Mouse (Mus musculus) kidney, adult 2 months (tissue): ENCODE data around the gene Hdac11. TPM values are rescaled to one million over a fixed set of nuclear protein-coding genes. Genes with fewer than 3 reads are reported as not detected.

Experiments used
- DNase-seq: peaks from one replicate; pipeline ENCODE4 v3.0.0; 2021
- H3K27ac ChIP-seq: fragments of 200-500 bp; 2 replicates; pipeline ENCODE4 v1.5.1; 2012; ENCODE audit warnings: low read depth, low read length, control low read depth, inconsistent platforms; ENCODE audit not compliant: insufficient read depth
- H3K27me3 ChIP-seq: fragments of 200-500 bp; replicated peaks from 2 replicates; pipeline ENCODE4 v1.6.1; 2012; ENCODE audit warnings: mild to moderate bottlenecking, moderate library complexity, low read length, inconsistent platforms; ENCODE audit not compliant: control insufficient read depth, insufficient read depth
- H3K36me3 ChIP-seq: fragments of 200-500 bp; 2 replicates; pipeline ENCODE4 v1.6.1; 2012; ENCODE audit warnings: mild to moderate bottlenecking, moderate library complexity, low read length, inconsistent platforms; ENCODE audit not compliant: control insufficient read depth, insufficient read depth
- H3K4me1 ChIP-seq: fragments of 200-500 bp; 2 replicates; pipeline ENCODE4 v1.6.1; 2011; ENCODE audit warnings: low read length; ENCODE audit not compliant: control insufficient read depth, insufficient read depth
- H3K4me3 ChIP-seq: fragments of 200-500 bp; 2 replicates; pipeline ENCODE4 v1.5.1; 2011; ENCODE audit warnings: mild to moderate bottlenecking, low read depth, low read length, control low read depth; ENCODE audit not compliant: insufficient read depth
- CTCF ChIP-seq: fragments of 200-500 bp; conservative IDR thresholded peaks from 2 replicates; pipeline ENCODE4 v1.5.1; 2011; ENCODE audit warnings: low read depth, mild to moderate bottlenecking, control low read depth, low read length, moderate library complexity, mixed read lengths; ENCODE audit not compliant: insufficient read depth, insufficient read length
- POLR2A ChIP-seq: fragments of 200-500 bp; IDR thresholded peaks from one replicate; pipeline ENCODE4 v1.6.1; 2011; ENCODE audit warnings: low read depth, low read length, control low read depth
- WGBS: fragments of 180-500 bp; shearing (Covaris S2); methylation state at CpG from one replicate; pipeline ENCODE4 v1.1.7; 2018; 5-methylcytosine and 5-hydroxymethylcytosine counted together
- polyA plus RNA-seq: library from polyadenylated mRNA; depleted of rRNA; stranded (reverse); fragments of >200 nt; gene quantifications from 2 replicates; pipeline ENCODE4 v1.2.3, GENCODE M21; 2012

Hdac11 gene
- polyA plus RNA-seq, 1 experiment: 43.5 TPM

DNA sequence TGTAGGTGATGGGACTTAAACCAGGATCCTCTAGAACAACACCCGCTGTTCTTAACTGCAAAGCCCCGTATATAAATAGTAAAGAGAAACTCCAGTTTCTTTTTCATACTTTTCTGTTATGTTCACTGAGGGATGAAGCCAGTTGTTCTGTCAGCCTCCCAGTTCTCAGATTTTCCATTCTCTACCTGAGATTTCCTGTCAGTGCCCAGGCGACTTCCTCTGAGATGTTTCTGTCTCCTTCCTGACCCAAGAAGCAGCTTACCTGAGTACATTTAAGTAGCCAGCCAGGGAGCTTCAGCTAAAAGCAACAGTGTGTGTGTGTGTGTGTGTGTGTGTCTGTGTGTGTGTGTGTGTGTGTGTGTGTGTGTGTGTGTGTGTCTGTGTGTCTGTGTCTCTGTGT is 33.0 kb upstream of the Hdac11 start:
- H3K27me3 ChIP-seq: no peaks in the 10 kb centered on the region
- 86% methylated on average over 3 of the region's 3 CpGs for WGBS
- no peak overlapping the region for H3K4me3 ChIP-seq
- H3K4me1 ChIP-seq: peaks cover 7% of the 10 kb centered on the region; the same call in 1 of the 2 replicates
- TF ChIP-seq CTCF (no peak), POLR2A (no peak)
- no peak for DNase-seq
- H3K36me3 ChIP-seq: no peaks in the 10 kb centered on the region
- no peak overlapping the region for H3K27ac ChIP-seq

DNA sequence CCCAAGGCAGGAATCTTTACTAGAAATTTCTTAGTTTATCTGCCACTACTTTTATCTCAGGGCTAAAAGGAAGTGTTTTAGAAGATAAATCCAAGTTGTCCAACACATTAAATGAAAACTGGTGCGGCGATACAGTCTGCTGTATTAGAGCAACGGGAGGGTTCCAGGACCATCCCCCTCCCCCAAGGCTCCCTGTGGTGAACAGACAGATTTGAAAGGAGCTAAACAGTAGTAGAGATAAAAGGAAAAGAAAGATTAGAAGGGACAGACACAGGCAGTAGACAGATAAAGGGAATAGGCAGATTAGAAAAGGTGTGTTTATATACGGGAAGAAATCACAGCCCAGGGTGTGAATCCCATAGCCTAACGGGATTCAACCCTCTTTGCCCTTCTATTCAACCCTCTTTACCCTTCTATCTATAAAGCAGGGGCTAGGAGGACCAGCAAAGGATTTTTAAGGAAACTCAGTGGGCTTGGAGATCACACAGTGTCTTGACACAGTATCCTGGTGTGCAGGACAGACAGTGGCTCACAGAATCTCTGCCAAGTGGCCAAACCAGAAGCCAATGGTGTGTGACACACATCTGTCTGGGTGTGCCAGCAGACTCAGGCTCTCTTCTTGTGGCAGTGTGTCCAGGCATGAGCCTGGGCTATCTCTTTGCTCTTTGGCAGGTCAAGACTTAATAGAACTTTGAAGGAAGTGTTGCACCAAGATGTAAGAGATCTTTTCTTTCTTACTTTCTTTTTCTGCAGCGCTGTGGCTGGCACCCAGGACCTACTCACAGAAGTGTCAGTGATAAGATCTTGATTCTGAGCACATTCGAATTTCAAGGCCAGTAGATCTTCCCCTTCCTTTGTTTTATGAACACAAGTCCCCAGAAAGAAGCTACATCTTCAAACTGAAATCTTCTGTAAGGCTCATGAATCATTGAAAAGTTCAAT is 31.9 kb upstream of the Hdac11 start:
- peak; percentile 35 for DNase-seq
- Histone ChIP-seq H3K27ac (no peak overlapping the region; the same call in 1 of the 2 replicates), H3K27me3 (no peaks in the 10 kb centered on the region), H3K36me3 (no peaks in the 10 kb centered on the region), H3K4me3 (no peak overlapping the region), H3K4me1 (peaks cover 7% of the 10 kb centered on the region; the same call in 1 of the 2 replicates)
- TF ChIP-seq CTCF (no peak), POLR2A (no peak)
- 61% methylated on average over 7 of the region's 7 CpGs for WGBS

DNA sequence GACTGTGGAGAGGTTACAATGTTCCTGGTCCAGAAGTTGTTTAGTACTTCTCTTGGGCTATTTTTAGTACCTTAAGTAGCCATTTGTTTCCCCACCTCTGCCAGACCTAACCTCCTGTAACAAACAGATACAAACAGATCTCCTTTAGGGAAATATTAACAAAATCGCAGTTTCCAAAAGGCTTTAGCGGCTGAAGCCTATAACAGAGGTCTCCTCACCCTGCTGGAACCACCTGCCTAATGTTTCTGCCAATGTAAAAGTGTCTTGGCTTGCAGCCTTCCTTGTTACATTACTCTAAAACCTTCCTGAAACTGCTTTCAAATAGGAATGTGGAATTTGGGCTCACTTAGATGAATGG is 31.3 kb upstream of the Hdac11 start:
- whole genome bisulfite sequencing: 23% methylated on average over 2 of the region's 2 CpGs
- H3K4me3 ChIP-seq: no peak overlapping the region
- no peaks in the 10 kb centered on the region for H3K27me3 ChIP-seq
- H3K36me3 ChIP-seq: no peaks in the 10 kb centered on the region
- H3K27ac ChIP-seq: no peak overlapping the region
- H3K4me1 ChIP-seq: peaks cover 7% of the 10 kb centered on the region; the same call in 1 of the 2 replicates
- TF ChIP-seq POLR2A (no peak), CTCF (no peak)
- DNase-seq: peak; percentile 65

DNA sequence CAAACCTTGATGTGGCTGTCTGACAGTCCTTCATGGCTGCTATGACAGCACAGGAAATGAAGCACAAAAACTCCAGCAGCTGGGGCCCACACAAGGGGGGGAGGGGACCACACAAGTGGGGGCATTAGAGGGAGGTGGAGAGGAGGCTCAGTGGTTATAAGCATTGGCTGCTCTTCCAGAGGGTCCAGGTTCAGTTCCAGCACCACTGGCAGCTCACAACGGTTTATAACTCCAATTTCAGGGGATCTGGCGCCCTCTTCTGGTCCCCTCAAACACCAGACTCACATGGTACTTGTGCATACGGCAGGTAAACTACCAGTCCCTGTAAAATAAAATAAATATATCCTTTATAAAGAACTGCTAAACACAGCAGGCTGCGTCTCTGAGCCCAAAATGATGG is 27.5 kb upstream of the Hdac11 start:
- Histone ChIP-seq H3K4me1 (peaks cover 7% of the 10 kb centered on the region; the same call in 1 of the 2 replicates), H3K36me3 (no peaks in the 10 kb centered on the region), H3K4me3 (no peak overlapping the region), H3K27ac (no peak overlapping the region), H3K27me3 (no peaks in the 10 kb centered on the region)
- TF ChIP-seq CTCF: peak; percentile 46
- no peak for TF ChIP-seq POLR2A
- 62% methylated on average over 4 of the region's 4 CpGs for WGBS
- no peak for DNase-seq

DNA sequence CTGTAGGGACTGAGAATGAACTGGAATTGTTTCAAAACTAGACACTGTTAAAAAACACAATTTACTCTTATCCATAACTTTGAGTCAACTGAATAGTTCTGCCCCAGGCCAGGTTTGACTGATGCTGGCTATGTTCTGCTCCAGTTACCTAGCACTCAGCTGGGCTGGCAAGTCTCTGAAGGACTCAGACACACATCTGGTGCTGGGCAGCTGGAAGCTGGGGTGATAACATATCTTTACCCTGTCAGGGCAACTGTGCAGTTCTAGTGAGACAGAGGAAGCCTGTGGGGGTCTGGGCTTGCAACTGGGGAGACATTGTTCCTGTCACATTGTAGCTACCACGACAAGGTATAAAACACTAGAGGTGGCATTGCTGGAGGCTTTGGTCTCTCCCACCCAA is 25.6 kb upstream of the Hdac11 start:
- no peak for DNase-seq
- Histone ChIP-seq H3K27me3 (no peaks in the 10 kb centered on the region), H3K4me3 (no peak overlapping the region), H3K27ac (no peak overlapping the region), H3K36me3 (no peaks in the 10 kb centered on the region), H3K4me1 (no peaks in the 10 kb centered on the region)
- WGBS: 56% methylated on average over 1 of the region's 1 CpGs
- no peak for TF ChIP-seq CTCF
- TF ChIP-seq POLR2A: no peak

DNA sequence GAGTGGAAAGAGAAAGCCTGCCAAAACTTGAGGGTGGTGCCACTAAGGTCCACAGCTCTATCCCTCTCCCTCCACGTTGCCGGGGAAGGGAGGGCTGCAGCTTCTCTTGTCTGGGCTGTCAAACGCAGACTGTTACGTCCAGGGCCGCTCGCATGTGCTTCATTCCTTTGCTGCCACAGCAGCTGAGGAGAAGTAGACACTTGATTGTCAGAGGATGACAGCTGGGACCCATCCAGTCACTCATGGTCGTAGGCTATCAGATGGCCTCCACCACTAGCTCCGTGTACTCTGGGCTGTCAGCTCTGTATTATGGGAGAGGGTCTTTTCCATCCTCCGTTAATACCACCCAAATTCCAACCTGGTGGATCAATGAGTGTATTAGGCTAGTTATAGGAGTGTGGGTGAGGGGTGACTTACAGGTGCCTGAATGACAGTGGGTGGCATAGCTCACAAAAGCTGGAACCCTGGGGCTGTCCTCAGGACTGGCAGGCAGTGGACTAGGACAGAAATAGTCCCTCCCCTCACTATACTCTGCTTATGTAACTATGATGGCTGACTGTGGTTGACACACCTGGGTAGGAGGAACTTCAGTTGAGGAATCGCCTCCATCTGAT is 19.0 kb upstream of the Hdac11 start:
- Histone ChIP-seq H3K36me3 (no peaks in the 10 kb centered on the region), H3K27me3 (no peaks in the 10 kb centered on the region), H3K27ac (no peak overlapping the region), H3K4me3 (no peak overlapping the region), H3K4me1 (no peaks in the 10 kb centered on the region)
- 75% methylated on average over 10 of the region's 10 CpGs for WGBS
- TF ChIP-seq POLR2A (no peak), CTCF (no peak)
- DNase-seq: no peak

DNA sequence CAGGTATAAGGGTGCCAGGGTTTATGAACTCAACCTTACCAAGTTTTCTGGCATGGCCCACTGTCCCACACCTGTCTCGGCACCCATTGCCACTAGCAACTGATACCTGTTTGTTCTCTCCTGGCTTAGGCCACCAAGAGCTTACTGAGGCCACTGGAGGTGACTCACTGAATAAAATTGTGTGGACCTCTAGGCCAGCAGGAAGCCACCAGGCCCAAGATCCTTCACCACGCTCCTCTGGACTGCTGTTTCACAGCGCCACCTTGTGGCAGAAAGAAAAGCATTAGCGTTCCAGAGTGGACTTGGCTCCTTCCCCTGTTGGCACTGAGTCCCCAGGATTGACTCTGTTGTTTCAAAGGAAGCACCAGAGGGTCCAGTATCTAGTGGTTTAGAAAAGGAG is 16.6 kb upstream of the Hdac11 start:
- 20% methylated on average over 4 of the region's 4 CpGs for WGBS
- no peaks in the 10 kb centered on the region for H3K4me1 ChIP-seq
- no peaks in the 10 kb centered on the region for H3K36me3 ChIP-seq
- H3K27ac ChIP-seq: no peak overlapping the region
- peak; percentile 82 for DNase-seq
- no peaks in the 10 kb centered on the region for H3K27me3 ChIP-seq
- peak; percentile 96 for TF ChIP-seq CTCF
- TF ChIP-seq POLR2A: no peak
- H3K4me3 ChIP-seq: no peak overlapping the region
